Mouse (Mus musculus) limb, embryonic 12.5 days (tissue): ENCODE results near the gene Lrrc74b. TPM values are rescaled to one million over a fixed set of nuclear protein-coding genes. Genes with fewer than 3 reads are reported as not detected.
"Not testable (repeated sequence)": the region's sequence is repeated elsewhere in the genome, so short reads cannot be mapped to it uniquely, and the experiment has no call there.

Experiments used
- ATAC-seq: fragments of 200-750 bp; cut with Nextera tagmentation; 2 replicates; pipeline ENCODE4 v1.8.0; 2017; ENCODE audit warnings: low read depth, moderate TSS enrichment; ENCODE audit not compliant: insufficient number of reproducible peaks, insufficient read depth, low FRiP score, low TSS enrichment
- H3K27ac ChIP-seq: fragments of 300-500 bp; sonication (generic); 2 replicates; pipeline ENCODE4 v1.5.1; 2016; ENCODE audit warnings: mild to moderate bottlenecking, moderate library complexity
- H3K27me3 ChIP-seq: fragments of 300-500 bp; sonication (generic); 2 replicates; pipeline ENCODE4 v1.6.1; 2016; ENCODE audit warnings: mild to moderate bottlenecking, moderate library complexity
- H3K36me3 ChIP-seq: fragments of 300-500 bp; sonication (generic); 2 replicates; pipeline ENCODE4 v1.6.1; 2016; ENCODE audit warnings: mild to moderate bottlenecking, moderate library complexity
- H3K4me1 ChIP-seq: fragments of 300-500 bp; sonication (generic); replicated peaks from 2 replicates; pipeline ENCODE4 v1.6.1; 2016
- H3K4me2 ChIP-seq: fragments of 300-500 bp; sonication (generic); 2 replicates; pipeline ENCODE4 v1.6.1; 2016; ENCODE audit warnings: mild to moderate bottlenecking, moderate library complexity
- H3K4me3 ChIP-seq: fragments of 300-500 bp; sonication (generic); replicated peaks from 2 replicates; pipeline ENCODE4 v1.5.1; 2016; ENCODE audit warnings: mild to moderate bottlenecking
- H3K9ac ChIP-seq: fragments of 300-500 bp; sonication (generic); replicated peaks from 2 replicates; pipeline ENCODE4 v1.6.1; 2016; ENCODE audit warnings: mild to moderate bottlenecking, moderate library complexity
- H3K9me3 ChIP-seq: fragments of 300-500 bp; sonication (generic); 2 replicates; pipeline ENCODE4 v1.6.1; 2016; ENCODE audit warnings: mild to moderate bottlenecking, moderate library complexity
- WGBS: fragments of 180-500 bp; shearing (Covaris S2); methylation state at CpG from one replicate; pipeline ENCODE4 v1.1.7; 2016; 5-methylcytosine and 5-hydroxymethylcytosine counted together
- polyA plus RNA-seq: library from polyadenylated mRNA; unstranded; fragments of >200 nt; fragmentation: Nextera tagmentation; extraction: Ambion mirVana; gene quantifications from 2 replicates; pipeline ENCODE4 v1.2.1, GENCODE M21; 2016

The Lrrc74b gene
- polyA plus RNA-seq, 1 experiment from 2014 or later: not detected

DNA sequence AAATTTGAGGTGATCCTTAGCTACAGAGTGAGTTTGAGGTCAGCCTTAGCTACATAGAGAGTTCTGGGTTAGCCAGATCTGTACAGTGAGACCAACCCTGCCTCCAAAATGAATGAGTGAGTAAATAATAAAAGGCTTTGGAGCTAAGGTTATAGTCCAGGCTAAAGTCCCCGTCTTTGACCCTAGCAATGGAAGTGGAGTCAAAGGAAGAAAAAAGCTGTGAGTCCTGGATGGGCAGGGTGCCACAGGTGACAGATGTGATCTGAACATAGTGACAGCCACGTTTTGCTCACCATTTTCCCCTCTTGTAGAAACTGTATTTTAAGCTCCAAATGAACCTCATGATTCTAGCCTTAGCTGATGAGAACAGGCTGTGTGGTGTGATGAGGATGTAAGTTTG lies 42.1 kb downstream of the Lrrc74b start:
- Histone ChIP-seq H3K27ac (no peak overlapping the region), H3K9me3 (no peaks in the 10 kb centered on the region), H3K4me2 (no peak overlapping the region), H3K9ac (no peak overlapping the region), H3K36me3 (peaks cover 98% of the 10 kb centered on the region), H3K4me3 (no peak overlapping the region), H3K27me3 (no peaks in the 10 kb centered on the region), H3K4me1 (no peaks in the 10 kb centered on the region)
- ATAC-seq: no peak
- 79% methylated on average over 2 of the region's 2 CpGs for WGBS

DNA sequence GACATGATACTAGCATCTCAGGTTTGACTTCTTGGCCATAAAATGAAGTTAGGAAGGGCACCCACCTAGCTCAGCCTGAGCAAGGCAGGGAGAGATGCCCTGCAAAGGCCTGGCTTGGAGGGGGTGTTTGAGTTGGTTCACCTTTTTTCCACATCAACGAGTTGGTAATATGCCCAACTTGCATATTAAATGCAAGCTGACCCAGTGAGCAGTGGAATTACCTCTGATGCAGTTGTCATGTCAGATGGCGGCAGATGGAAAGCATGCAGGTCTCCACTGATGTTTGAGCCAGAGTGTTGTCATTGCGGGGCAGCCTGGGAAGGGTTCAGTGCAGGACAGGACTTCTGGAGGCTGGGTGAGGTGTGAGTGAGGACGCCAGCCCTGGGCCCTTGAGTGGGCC lies 49.6 kb downstream of the Lrrc74b start:
- H3K36me3 ChIP-seq: peaks cover 58% of the 10 kb centered on the region
- no peak overlapping the region for H3K9ac ChIP-seq
- no peak for ATAC-seq
- no peak overlapping the region for H3K4me2 ChIP-seq
- H3K27ac ChIP-seq: no peak overlapping the region
- 93% methylated on average over 4 of the region's 4 CpGs for WGBS
- H3K9me3 ChIP-seq: no peaks in the 10 kb centered on the region
- H3K4me3 ChIP-seq: no peak overlapping the region
- peaks cover 12% of the 10 kb centered on the region for H3K4me1 ChIP-seq
- H3K27me3 ChIP-seq: no peaks in the 10 kb centered on the region

DNA sequence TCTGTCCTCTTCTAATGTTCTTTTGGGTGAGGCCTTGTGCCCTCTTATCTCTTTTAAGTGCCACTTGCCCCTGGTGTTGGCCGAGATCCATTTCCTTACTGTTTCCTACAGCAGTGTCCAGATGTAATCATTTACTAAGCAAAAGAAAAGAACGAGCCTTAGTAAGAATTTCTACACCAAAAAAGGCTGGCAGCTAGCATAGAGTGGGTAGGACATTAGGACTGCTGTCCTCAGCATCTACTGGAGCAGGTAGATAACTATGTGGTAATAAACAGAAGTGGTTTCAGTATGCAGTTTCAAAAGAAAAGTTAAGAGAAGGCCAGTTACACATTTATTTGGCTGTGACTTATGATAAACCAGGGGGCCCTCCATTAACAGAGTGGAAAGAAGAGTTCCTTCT lies 50.4 kb downstream of the Lrrc74b start:
- H3K4me2 ChIP-seq: 0 out of 2 replicates have a peak overlapping the region, but pooled peaks have one; percentile 67
- no peak overlapping the region for H3K9ac ChIP-seq
- H3K27ac ChIP-seq: no peak overlapping the region
- no peak for ATAC-seq
- H3K4me3 ChIP-seq: no peak overlapping the region
- H3K36me3 ChIP-seq: peaks cover 51% of the 10 kb centered on the region
- WGBS: 87% methylated on average over 2 of the region's 2 CpGs
- peaks cover 12% of the 10 kb centered on the region for H3K4me1 ChIP-seq
- H3K27me3 ChIP-seq: no peaks in the 10 kb centered on the region
- H3K9me3 ChIP-seq: no peaks in the 10 kb centered on the region

DNA sequence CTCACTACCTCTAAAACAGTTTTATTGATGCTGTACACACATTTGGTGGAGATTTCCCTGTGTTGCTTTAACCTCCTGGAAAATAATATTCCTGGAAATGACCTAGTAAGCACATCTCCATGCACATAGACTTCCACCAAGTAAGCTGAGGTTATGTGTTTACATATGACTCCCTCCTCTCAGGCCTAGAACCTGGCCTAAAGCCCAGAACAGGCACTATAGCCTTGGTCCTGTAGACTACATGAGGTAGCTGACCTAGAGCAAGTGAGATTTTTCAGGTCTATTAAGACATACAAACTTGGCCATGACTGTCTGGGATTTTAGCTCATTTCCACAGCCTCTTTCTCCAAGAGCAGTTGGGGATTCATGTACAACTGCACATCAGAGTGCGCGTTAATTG lies 50.9 kb downstream of the Lrrc74b start:
- 100% methylated on average over 2 of the region's 2 CpGs for WGBS
- Histone ChIP-seq H3K27ac (no peak overlapping the region), H3K9me3 (no peaks in the 10 kb centered on the region), H3K4me1 (peaks cover 12% of the 10 kb centered on the region), H3K9ac (no peak overlapping the region), H3K4me3 (peak overlapping the region; percentile 74), H3K36me3 (peaks cover 45% of the 10 kb centered on the region), H3K4me2 (peak overlapping the region; percentile 67), H3K27me3 (no peaks in the 10 kb centered on the region)
- no peak for ATAC-seq

DNA sequence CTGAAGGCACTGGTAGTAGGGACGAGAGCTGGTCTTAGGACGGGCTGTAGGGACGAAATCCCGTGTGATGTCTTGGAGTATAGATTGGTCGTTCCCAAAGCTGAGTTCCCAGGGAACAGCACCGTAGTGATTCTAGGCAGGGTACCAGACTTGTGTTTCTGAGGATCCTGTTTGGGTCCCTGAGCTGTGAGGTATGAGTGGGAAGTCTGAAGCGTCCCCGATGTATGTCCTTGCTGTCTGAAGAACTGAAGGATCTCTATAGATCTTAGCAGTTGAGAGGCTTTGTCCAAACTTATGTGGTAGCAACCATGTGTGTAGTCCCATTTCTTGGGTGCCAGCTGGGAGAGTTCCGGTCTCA lies 51.8 kb downstream of the Lrrc74b start:
- ATAC-seq: peak; percentile 13; the same call in 1 of the 2 replicates
- peak overlapping the region; percentile 74 for H3K4me3 ChIP-seq
- H3K27ac ChIP-seq: peak overlapping the region; percentile 78; the same call in 1 of the 2 replicates
- H3K36me3 ChIP-seq: peaks cover 36% of the 10 kb centered on the region
- H3K9ac ChIP-seq: peak overlapping the region; percentile 81
- no peaks in the 10 kb centered on the region for H3K27me3 ChIP-seq
- H3K4me2 ChIP-seq: peak overlapping the region; percentile 67
- H3K9me3 ChIP-seq: no peaks in the 10 kb centered on the region
- 12% methylated on average over 9 of the region's 9 CpGs for WGBS
- H3K4me1 ChIP-seq: peaks cover 12% of the 10 kb centered on the region

DNA sequence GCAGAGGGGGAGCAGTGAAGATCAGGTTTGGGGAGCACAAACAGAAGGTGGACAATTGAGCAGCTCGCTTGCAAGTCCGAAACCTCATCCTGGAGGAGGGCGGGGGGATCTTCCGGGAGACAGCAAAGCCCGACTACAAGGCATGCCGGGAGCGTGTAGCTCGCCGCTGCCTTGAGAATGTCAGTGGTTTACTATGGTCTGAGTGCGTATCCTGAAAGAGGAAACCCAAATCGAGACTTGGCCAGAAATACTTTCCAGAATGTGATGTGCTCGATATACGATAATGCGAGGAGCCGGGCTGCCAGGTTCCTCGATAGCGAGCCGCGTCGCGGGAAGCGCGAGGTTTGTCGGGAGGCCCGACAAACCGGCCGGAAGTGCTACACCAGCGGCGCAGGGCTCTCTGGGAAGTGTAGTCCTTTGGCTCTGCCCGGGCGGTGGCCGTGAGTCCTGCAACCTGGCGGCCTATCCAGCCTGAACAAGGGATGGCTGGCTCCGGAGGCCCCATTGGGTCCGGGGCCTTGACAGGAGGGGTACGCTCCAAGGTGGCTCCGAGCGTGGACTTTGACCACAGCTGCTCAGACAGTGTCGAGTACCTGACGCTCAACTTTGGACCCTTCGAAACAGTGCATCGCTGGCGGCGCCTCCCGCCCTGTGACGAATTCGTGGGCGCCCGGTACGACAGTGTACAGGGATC lies 52.4 kb downstream of the Lrrc74b start, which contains the start of gene Lztr1:
TSS of gene Lztr1 (plus strand) at position 143 of the 694 bp plus-strand sequence.
- WGBS: under 1% methylated on average over 50 of the region's 50 CpGs
- Histone ChIP-seq H3K9me3 (no peaks in the 10 kb centered on the region), H3K4me1 (peaks cover 12% of the 10 kb centered on the region), H3K9ac (peak within 1 kb of the TSS; percentile 81), H3K27me3 (no peaks in the 10 kb centered on the region), H3K27ac (peak within 1 kb of the TSS; percentile 78), H3K4me3 (peak within 1 kb of the TSS; percentile 74), H3K36me3 (peaks cover 31% of the 10 kb centered on the region), H3K4me2 (peak within 1 kb of the TSS; percentile 67)
- peak; percentile 95 for ATAC-seq

DNA sequence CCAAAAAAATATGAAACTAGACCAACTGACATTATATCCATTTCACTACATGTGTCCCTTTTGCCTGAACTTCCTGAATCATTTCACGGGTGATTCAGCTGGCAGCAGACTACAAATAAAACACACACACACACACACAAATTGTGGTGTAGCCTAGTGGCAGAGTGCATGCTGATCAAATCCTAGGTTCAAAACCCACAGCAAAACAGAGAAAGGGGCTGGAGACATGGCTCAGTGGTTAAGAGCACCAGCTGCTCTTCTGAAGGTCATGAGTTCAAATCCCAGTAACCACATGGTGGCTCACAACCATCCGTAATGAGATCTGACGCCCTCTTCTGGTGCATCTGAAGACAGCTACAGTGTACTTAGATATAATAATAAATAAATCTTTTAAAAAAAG lies 53.0 kb downstream of the Lrrc74b start:
- not testable (repeated sequence) for H3K9me3 ChIP-seq, H3K27me3 ChIP-seq, ATAC-seq
- H3K4me2 ChIP-seq: peak overlapping the region; percentile 67
- peaks cover 24% of the 10 kb centered on the region for H3K36me3 ChIP-seq
- peak overlapping the region; percentile 74 for H3K4me3 ChIP-seq
- peak overlapping the region; percentile 81 for H3K9ac ChIP-seq
- H3K4me1 ChIP-seq: peaks cover 12% of the 10 kb centered on the region
- peak overlapping the region; percentile 78 for H3K27ac ChIP-seq
- WGBS: 30% methylated on average over 3 of the region's 3 CpGs

DNA sequence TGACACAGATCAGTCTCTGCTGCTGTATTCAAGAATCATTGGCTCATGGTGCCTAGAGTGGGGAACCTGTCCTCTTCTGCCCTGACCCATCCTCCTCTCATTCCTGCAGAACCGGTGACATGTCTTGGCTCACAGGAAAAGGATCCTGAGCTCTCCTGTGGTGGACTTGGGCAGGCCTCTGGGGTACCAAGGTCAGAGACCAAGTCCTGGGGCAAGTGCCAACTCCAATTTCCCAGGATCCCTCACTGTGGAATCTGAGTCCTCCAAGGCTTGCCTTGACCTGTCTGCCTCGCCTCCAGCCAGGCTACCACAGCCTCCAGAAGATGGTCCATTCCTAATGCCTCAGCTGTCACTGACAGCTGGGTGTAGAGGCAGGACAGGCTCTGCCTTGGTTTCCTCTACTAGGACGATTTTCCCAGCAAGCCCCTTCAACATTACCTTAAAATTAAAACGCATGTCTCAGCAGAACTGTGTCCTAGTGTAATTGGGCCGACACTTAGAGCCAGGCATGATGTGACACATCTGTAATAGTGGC lies 54.0 kb downstream of the Lrrc74b start:
- peaks cover 12% of the 10 kb centered on the region for H3K4me1 ChIP-seq
- H3K36me3 ChIP-seq: peaks cover 15% of the 10 kb centered on the region
- no peak overlapping the region for H3K4me3 ChIP-seq
- H3K4me2 ChIP-seq: no peak overlapping the region
- no peak for ATAC-seq
- no peak overlapping the region for H3K27ac ChIP-seq
- no peaks in the 10 kb centered on the region for H3K9me3 ChIP-seq
- H3K9ac ChIP-seq: no peak overlapping the region
- no peaks in the 10 kb centered on the region for H3K27me3 ChIP-seq
- WGBS: 79% methylated on average over 5 of the region's 5 CpGs

DNA sequence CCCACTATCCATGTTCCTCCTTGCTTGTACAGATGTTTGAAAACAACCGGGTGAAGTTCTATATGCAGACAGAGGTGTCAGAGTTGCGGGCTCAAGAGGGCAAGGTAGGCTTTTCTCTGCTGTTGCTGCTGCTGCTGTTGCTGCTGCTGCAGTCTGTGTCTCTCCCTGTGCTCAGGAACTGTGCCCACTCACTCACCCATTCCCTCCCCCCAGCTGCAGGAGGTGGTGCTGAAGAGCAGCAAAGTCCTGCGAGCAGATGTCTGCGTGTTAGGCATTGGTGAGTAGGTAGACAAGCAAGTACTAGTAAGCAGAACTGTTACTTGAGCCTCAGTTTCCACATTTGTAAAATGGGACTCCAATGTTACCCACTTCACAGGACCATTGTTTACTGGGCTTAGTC lies 58.4 kb downstream of the Lrrc74b start:
- WGBS: 76% methylated on average over 4 of the region's 4 CpGs
- no peaks in the 10 kb centered on the region for H3K9me3 ChIP-seq
- no peak overlapping the region for H3K4me3 ChIP-seq
- ATAC-seq: no peak
- no peak overlapping the region for H3K9ac ChIP-seq
- H3K36me3 ChIP-seq: no peaks in the 10 kb centered on the region
- H3K4me2 ChIP-seq: no peak overlapping the region
- no peak overlapping the region for H3K27ac ChIP-seq
- peaks cover 5% of the 10 kb centered on the region for H3K4me1 ChIP-seq
- no peaks in the 10 kb centered on the region for H3K27me3 ChIP-seq

DNA sequence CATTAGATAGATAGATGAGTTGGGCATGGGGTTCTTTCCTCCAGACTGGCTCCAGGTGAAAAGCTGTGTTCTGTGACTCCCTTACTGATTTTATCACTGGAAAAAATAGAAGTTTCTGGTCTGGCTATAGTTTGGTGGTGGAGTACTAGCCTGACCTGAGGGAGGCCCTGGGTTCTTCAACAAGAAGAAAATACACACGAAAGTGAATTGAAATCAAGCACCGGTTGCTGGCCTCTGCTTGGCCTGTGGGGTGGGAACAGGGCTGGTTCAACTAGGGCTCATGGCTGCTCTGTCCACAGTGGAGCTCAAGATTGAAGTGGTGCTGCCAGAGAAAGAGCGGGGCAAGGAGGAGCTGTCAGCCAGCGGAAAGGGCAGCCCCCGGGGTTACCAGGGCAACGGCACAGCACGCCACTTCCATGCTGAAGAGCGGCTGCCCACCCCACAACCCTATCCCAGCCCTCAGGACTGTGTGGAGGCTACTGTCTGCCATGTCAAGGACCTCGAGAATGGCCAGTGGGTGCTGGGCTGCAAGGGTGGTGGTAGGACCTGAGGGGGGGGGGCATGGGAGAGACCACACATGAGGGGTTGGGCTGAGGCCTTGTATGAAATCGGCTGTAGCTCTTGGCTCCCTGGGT lies 61.7 kb downstream of the Lrrc74b start:
- 0 out of 2 replicates have a peak overlapping the region, but pooled peaks have one; percentile 27 for H3K9ac ChIP-seq
- no peaks in the 10 kb centered on the region for H3K9me3 ChIP-seq
- H3K27me3 ChIP-seq: no peaks in the 10 kb centered on the region
- 26% methylated on average over 10 of the region's 10 CpGs for WGBS
- peaks cover 14% of the 10 kb centered on the region for H3K4me1 ChIP-seq
- no peaks in the 10 kb centered on the region for H3K36me3 ChIP-seq
- H3K27ac ChIP-seq: no peak overlapping the region
- H3K4me2 ChIP-seq: no peak overlapping the region
- H3K4me3 ChIP-seq: no peak overlapping the region
- ATAC-seq: no peak

DNA sequence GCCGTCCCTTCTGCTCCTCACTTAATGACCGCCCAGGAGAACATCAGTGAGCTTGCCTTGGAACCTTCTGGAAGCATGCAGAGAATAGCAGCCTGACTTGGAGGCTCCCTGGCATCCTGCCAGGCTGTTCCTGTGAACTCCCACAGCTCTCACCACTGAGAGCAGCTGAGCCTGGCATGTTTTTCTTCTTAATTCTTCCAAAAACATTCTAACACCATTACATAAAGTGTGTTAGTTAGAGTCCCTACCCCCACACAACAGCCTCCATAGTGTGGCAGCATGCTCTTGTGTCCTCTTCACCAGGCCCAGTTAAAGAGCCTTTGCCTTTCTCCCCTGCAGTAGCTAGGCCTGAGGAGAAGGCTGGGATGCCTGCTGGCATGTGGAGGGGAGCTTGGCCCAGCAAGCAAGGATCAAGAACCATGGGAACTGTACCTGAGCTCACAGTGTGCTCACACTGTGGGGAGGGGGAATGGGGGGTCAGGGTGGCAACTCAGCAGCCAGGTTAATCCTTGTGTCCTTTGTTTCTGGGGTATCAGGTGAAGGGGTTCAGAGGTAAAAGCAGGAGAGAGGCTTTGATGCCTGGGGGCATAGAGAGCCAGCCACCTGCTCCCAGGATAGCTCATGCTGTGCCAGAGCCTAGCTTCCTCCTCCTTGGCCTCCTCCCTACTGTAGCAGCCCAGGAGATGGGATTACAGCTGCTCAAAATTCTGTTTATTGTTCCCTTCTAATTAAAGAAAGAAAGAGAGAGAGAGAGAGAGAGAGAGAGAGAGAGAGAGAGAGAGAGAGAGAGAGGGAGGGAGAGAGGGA lies 64.3 kb downstream of the Lrrc74b start:
- no peaks in the 10 kb centered on the region for H3K9me3 ChIP-seq
- H3K4me2 ChIP-seq: no peak overlapping the region
- no peaks in the 10 kb centered on the region for H3K36me3 ChIP-seq
- H3K9ac ChIP-seq: no peak overlapping the region
- peak overlapping the region; percentile 68; the same call in 1 of the 2 replicates for H3K27ac ChIP-seq
- 70% methylated on average over 2 of the region's 2 CpGs for WGBS
- H3K27me3 ChIP-seq: 0 out of 2 replicates have a peak, but pooled peaks cover 6% of the 10 kb centered on the region
- peaks cover 14% of the 10 kb centered on the region for H3K4me1 ChIP-seq
- no peak for ATAC-seq
- H3K4me3 ChIP-seq: no peak overlapping the region
